Mouse (Mus musculus): ENCODE measurements around the gene 6330409D20Rik. TPM values are rescaled to one million over a fixed set of nuclear protein-coding genes. Genes with fewer than 3 reads are reported as not detected.

The 6330409D20Rik gene
- polyA plus RNA-seq, 1 experiment: not detected

- H3K4me3 ChIP-seq (ENCODE audit: insufficient read depth, low read depth, low read length): peak overlapping the region; percentile 82
- H3K36me3 ChIP-seq (ENCODE audit: control insufficient read depth, insufficient read depth, low read length): peaks cover 13% of the 10 kb centered on the region
- DNase-seq: no peak
- TF ChIP-seq CTCF (conservative IDR thresholded peaks at IDR 0.05; ENCODE audit: insufficient read depth, insufficient read length, low read depth, low read length): peak; percentile 38
- no peak for TF ChIP-seq POLR2A (IDR thresholded peaks at IDR 0.05; ENCODE audit: low read depth, low read length)
- WGBS: 15% methylated on average over 9 of the region's 9 CpGs
- H3K27ac ChIP-seq (ENCODE audit: insufficient read depth, low read depth, low read length): peak overlapping the region; percentile 87
- peaks cover 8% of the 10 kb centered on the region; the same call in 1 of the 2 replicates for H3K4me1 ChIP-seq (ENCODE audit: control insufficient read depth, insufficient read depth, low read length)
- H3K27me3 ChIP-seq (replicated peaks; ENCODE audit: control insufficient read depth, insufficient read depth, low read length): no peaks in the 10 kb centered on the region
Measured at GRCm38 (mm10) chr2:32711301-32712056, 29.3 kb downstream of the 6330409D20Rik start.

- TF ChIP-seq CTCF (conservative IDR thresholded peaks at IDR 0.05; ENCODE audit: insufficient read depth, insufficient read length, low read depth, low read length): no peak
- no peak for TF ChIP-seq POLR2A (IDR thresholded peaks at IDR 0.05; ENCODE audit: low read depth, low read length)
Measured at GRCm38 (mm10) chr2:32710425-32710824, 30.4 kb downstream of the 6330409D20Rik start.

DNA sequence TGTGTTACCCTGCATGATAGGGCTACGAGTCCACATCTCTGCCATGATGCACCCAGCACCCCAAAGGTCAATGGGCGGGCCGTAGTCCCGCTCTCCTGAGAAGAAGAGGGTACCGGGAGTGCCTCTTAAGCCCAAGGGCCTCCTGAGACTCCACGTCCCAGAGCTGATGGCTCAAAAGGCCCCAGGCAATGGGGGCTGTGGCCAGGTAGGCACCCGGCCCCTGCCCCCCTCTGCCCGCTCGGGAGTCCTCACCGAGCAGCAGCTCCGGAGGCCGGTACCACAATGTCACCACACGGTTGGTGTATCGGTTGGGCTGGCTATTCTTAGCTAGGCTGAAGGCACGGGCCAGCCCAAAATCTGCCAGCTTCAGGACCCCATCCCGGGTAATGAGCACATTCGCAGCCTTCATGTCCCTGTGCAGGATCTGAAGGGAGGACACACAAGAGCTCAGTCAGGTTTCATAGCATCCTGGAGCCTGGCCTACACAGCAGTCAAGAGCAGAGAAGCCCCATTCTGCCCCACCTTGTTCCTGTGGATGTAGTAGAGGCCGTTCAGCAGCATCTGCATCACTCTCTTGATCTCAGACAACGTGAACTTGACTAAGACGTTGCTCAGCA, 31.2 kb downstream of the 6330409D20Rik start:
- H3K4me1 ChIP-seq (ENCODE audit: control insufficient read depth, insufficient read depth, low read length): peaks cover 15% of the 10 kb centered on the region
- peaks cover 18% of the 10 kb centered on the region for H3K36me3 ChIP-seq (ENCODE audit: control insufficient read depth, insufficient read depth, low read length)
- TF ChIP-seq CTCF (conservative IDR thresholded peaks at IDR 0.05; ENCODE audit: insufficient read depth, insufficient read length, low read depth, low read length): no peak
- no peak for TF ChIP-seq POLR2A (IDR thresholded peaks at IDR 0.05; ENCODE audit: low read depth, low read length)
- no peaks in the 10 kb centered on the region for H3K27me3 ChIP-seq (replicated peaks; ENCODE audit: control insufficient read depth, insufficient read depth, low read length)
- H3K27ac ChIP-seq (ENCODE audit: insufficient read depth, low read depth, low read length): no peak overlapping the region
- no peak for DNase-seq
- no peak overlapping the region for H3K4me3 ChIP-seq (ENCODE audit: insufficient read depth, low read depth, low read length)
- WGBS: 83% methylated on average over 20 of the region's 20 CpGs

More at GRCm38 (mm10) chr2:32710425-32710824, 30.4 kb downstream of the 6330409D20Rik start:
- H3K4me3 ChIP-seq (ENCODE audit: insufficient read depth, low read depth, low read length): no peak overlapping the region
- WGBS: 80% methylated on average over 5 of the region's 5 CpGs
- H3K27me3 ChIP-seq (replicated peaks; ENCODE audit: control insufficient read depth, insufficient read depth, low read length): no peaks in the 10 kb centered on the region
- H3K4me1 ChIP-seq (ENCODE audit: control insufficient read depth, insufficient read depth, low read length): peaks cover 8% of the 10 kb centered on the region; the same call in 1 of the 2 replicates
- H3K27ac ChIP-seq (ENCODE audit: insufficient read depth, low read depth, low read length): no peak overlapping the region
- H3K36me3 ChIP-seq (ENCODE audit: control insufficient read depth, insufficient read depth, low read length): peaks cover 18% of the 10 kb centered on the region
- DNase-seq: no peak

GRCm38 (mm10) chr2:32708643-32709042, 32.2 kb downstream of the 6330409D20Rik start:
- Histone ChIP-seq H3K27ac (ENCODE audit: insufficient read depth, low read depth, low read length) (no peak overlapping the region), H3K4me1 (ENCODE audit: control insufficient read depth, insufficient read depth, low read length) (peaks cover 17% of the 10 kb centered on the region), H3K36me3 (ENCODE audit: control insufficient read depth, insufficient read depth, low read length) (peaks cover 18% of the 10 kb centered on the region), H3K4me3 (ENCODE audit: insufficient read depth, low read depth, low read length) (no peak overlapping the region), H3K27me3 (replicated peaks; ENCODE audit: control insufficient read depth, insufficient read depth, low read length) (no peaks in the 10 kb centered on the region)
- TF ChIP-seq POLR2A (IDR thresholded peaks at IDR 0.05; ENCODE audit: low read depth, low read length): no peak
- peak; percentile 67 for TF ChIP-seq CTCF (conservative IDR thresholded peaks at IDR 0.05; ENCODE audit: insufficient read depth, insufficient read length, low read depth, low read length)
- WGBS: 24% methylated on average over 3 of the region's 3 CpGs
- no peak for DNase-seq

DNA sequence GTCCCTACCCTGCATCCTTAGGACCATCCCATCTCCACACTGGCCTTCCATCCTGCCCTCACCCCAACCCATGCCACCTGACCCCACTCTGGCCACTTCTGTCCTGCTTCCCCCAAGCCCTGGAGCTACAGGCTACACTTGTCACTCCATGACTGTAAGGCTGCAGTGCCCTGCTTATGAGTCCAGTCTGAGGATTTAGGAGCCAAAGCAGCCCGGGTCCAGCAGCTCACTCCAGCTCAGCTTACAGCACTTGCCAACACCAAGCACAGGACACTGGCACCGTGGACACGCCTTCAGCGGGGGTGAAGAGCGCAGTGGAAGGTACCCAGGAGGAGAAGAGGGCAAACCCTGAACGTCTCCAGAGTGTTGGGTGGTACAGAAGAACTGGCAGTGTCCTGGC, 33.8 kb downstream of the 6330409D20Rik start:
- peaks cover 18% of the 10 kb centered on the region for H3K36me3 ChIP-seq (ENCODE audit: control insufficient read depth, insufficient read depth, low read length)
- TF ChIP-seq POLR2A (IDR thresholded peaks at IDR 0.05; ENCODE audit: low read depth, low read length): no peak
- TF ChIP-seq CTCF (conservative IDR thresholded peaks at IDR 0.05; ENCODE audit: insufficient read depth, insufficient read length, low read depth, low read length): no peak
- H3K4me3 ChIP-seq (ENCODE audit: insufficient read depth, low read depth, low read length): no peak overlapping the region
- H3K4me1 ChIP-seq (ENCODE audit: control insufficient read depth, insufficient read depth, low read length): peaks cover 18% of the 10 kb centered on the region
- no peaks in the 10 kb centered on the region for H3K27me3 ChIP-seq (replicated peaks; ENCODE audit: control insufficient read depth, insufficient read depth, low read length)
- no peak overlapping the region for H3K27ac ChIP-seq (ENCODE audit: insufficient read depth, low read depth, low read length)
- 82% methylated on average over 6 of the region's 6 CpGs for WGBS
- no peak for DNase-seq

DNA sequence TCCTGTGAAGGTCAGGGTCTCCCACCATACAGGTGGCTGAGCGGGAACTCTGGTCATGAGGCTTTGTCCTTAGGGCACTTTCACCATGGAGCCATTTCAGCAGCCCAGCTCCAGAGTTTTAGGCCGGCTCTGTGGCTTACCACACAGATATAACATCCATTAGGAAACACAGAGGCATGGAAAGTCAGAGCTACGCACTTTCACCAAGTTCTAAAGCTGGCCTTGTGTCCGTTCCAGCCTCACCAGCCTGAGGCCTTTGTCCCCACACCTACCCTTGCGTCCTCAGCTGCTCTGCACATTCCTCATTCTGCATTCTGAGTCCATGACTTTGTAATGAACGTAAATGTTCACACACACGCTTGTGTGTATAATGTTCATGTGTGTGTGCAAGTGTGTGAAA, 35.8 kb downstream of the 6330409D20Rik start:
- H3K4me3 ChIP-seq (ENCODE audit: insufficient read depth, low read depth, low read length): no peak overlapping the region
- H3K4me1 ChIP-seq (ENCODE audit: control insufficient read depth, insufficient read depth, low read length): peaks cover 21% of the 10 kb centered on the region
- H3K27ac ChIP-seq (ENCODE audit: insufficient read depth, low read depth, low read length): peak overlapping the region; percentile 68
- TF ChIP-seq POLR2A (IDR thresholded peaks at IDR 0.05; ENCODE audit: low read depth, low read length) (no peak), CTCF (conservative IDR thresholded peaks at IDR 0.05; ENCODE audit: insufficient read depth, insufficient read length, low read depth, low read length) (no peak)
- H3K27me3 ChIP-seq (replicated peaks; ENCODE audit: control insufficient read depth, insufficient read depth, low read length): no peaks in the 10 kb centered on the region
- peak; percentile 38 for DNase-seq
- WGBS: 61% methylated on average over 7 of the region's 7 CpGs
- H3K36me3 ChIP-seq (ENCODE audit: control insufficient read depth, insufficient read depth, low read length): peaks cover 18% of the 10 kb centered on the region

DNA sequence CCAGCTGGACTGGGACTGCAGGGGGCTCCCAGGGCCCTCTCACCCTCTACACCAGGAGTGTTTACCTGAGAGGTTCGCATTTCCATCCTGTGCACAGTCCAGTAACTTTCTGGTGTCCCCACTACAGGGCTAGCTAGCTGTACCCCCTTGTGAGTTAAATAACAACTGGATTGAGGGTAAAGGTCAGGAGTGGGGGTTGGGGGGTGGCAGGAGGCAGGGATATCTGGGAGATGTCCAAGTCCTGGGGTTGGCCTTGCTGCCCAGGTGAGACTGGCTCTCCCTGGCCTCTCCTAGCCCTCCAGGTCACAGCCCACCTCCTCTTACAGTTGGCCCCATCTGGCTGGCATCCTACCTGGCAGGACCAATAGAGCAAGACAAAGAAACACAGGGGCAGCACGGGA, 36.8 kb downstream of the 6330409D20Rik start, which contains the start of gene Fpgs:
TSS of gene Fpgs (minus strand) at position 125 of the 401 bp plus-strand sequence.
- H3K27ac ChIP-seq (ENCODE audit: insufficient read depth, low read depth, low read length): peak within 1 kb of the TSS; percentile 68
- H3K4me3 ChIP-seq (ENCODE audit: insufficient read depth, low read depth, low read length): peak within 1 kb of the TSS; percentile 29
- H3K27me3 ChIP-seq (replicated peaks; ENCODE audit: control insufficient read depth, insufficient read depth, low read length): no peaks in the 10 kb centered on the region
- 33% methylated on average over 2 of the region's 2 CpGs for WGBS
- DNase-seq: peak; percentile 95
- peaks cover 11% of the 10 kb centered on the region; the same call in 1 of the 2 replicates for H3K36me3 ChIP-seq (ENCODE audit: control insufficient read depth, insufficient read depth, low read length)
- no peak for TF ChIP-seq POLR2A (IDR thresholded peaks at IDR 0.05; ENCODE audit: low read depth, low read length)
- no peak for TF ChIP-seq CTCF (conservative IDR thresholded peaks at IDR 0.05; ENCODE audit: insufficient read depth, insufficient read length, low read depth, low read length)
- peaks cover 26% of the 10 kb centered on the region for H3K4me1 ChIP-seq (ENCODE audit: control insufficient read depth, insufficient read depth, low read length)
